Mouse (Mus musculus) neural tube, embryonic 15.5 days (tissue): ENCODE results near the gene Yipf4. TPM values are rescaled to one million over a fixed set of nuclear protein-coding genes. Genes with fewer than 3 reads are reported as not detected.
"Not testable (repeated sequence)": the region's sequence is repeated elsewhere in the genome, so short reads cannot be mapped to it uniquely, and the experiment has no call there.

ENCODE experiments used
- ATAC-seq: fragments of 200-750 bp; cut with Nextera tagmentation; 2 replicates; pipeline ENCODE4 v1.8.0; 2017; ENCODE audit warnings: mild to moderate bottlenecking, moderate TSS enrichment, moderate library complexity; ENCODE audit not compliant: low FRiP score
- H3K27ac ChIP-seq: fragments of 300-500 bp; sonication (generic); replicated peaks from 2 replicates; pipeline ENCODE4 v1.5.1; 2015; ENCODE audit warnings: mild to moderate bottlenecking, inconsistent platforms
- H3K27me3 ChIP-seq: fragments of 300-500 bp; sonication (generic); replicated peaks from 2 replicates; pipeline ENCODE4 v1.6.1; 2015; ENCODE audit warnings: inconsistent platforms
- H3K36me3 ChIP-seq: fragments of 300-500 bp; sonication (generic); 2 replicates; pipeline ENCODE4 v1.6.1; 2015; ENCODE audit warnings: inconsistent platforms
- H3K4me1 ChIP-seq: fragments of 300-500 bp; sonication (generic); 2 replicates; pipeline ENCODE4 v1.6.1; 2015; ENCODE audit warnings: inconsistent platforms
- H3K4me2 ChIP-seq: fragments of 300-500 bp; sonication (generic); 2 replicates; pipeline ENCODE4 v1.6.1; 2015; ENCODE audit warnings: inconsistent platforms, mild to moderate bottlenecking, moderate library complexity
- H3K4me3 ChIP-seq: fragments of 300-500 bp; sonication (generic); replicated peaks from 2 replicates; pipeline ENCODE4 v1.5.1; 2015; ENCODE audit warnings: mild to moderate bottlenecking, inconsistent platforms
- H3K9ac ChIP-seq: fragments of 300-500 bp; sonication (generic); replicated peaks from 2 replicates; pipeline ENCODE4 v1.6.1; 2015; ENCODE audit warnings: mild to moderate bottlenecking, inconsistent platforms
- H3K9me3 ChIP-seq: fragments of 300-500 bp; sonication (generic); replicated peaks from 2 replicates; pipeline ENCODE4 v1.6.1; 2016; ENCODE audit warnings: inconsistent platforms
- WGBS: fragments of 180-500 bp; shearing (Covaris S2); methylation state at CpG from one replicate; pipeline ENCODE4 v1.1.7; 2015; ENCODE audit warnings: mixed read lengths; 5-methylcytosine and 5-hydroxymethylcytosine counted together
- polyA plus RNA-seq: library from polyadenylated mRNA; unstranded; fragments of >200 nt; fragmentation: Nextera tagmentation; extraction: Ambion mirVana; gene quantifications from 2 replicates; pipeline ENCODE4 v1.2.1, GENCODE M21; 2015

The Yipf4 gene
- polyA plus RNA-seq, 1 experiment from 2014 or later: 56.1 TPM

- H3K4me3 ChIP-seq, H3K9me3 ChIP-seq, H3K4me2 ChIP-seq, H3K9ac ChIP-seq, ATAC-seq, H3K36me3 ChIP-seq, H3K27ac ChIP-seq, H3K4me1 ChIP-seq, H3K27me3 ChIP-seq: not testable (repeated sequence)
- 83% methylated on average over 6 of the region's 6 CpGs for WGBS
Measured at GRCm38 (mm10) chr17:74470133-74470532, 19.2 kb upstream of the Yipf4 start.

- no peaks in the 10 kb centered on the region for H3K36me3 ChIP-seq
- H3K27ac ChIP-seq: no peak overlapping the region
- no peak for ATAC-seq
- H3K9me3 ChIP-seq: no peaks in the 10 kb centered on the region
- 0 out of 2 replicates have a peak, but pooled peaks cover 3% of the 10 kb centered on the region for H3K27me3 ChIP-seq
- no peaks in the 10 kb centered on the region for H3K4me1 ChIP-seq
- no peak overlapping the region for H3K4me3 ChIP-seq
- WGBS: 90% methylated on average over 14 of the region's 14 CpGs
- no peak overlapping the region for H3K4me2 ChIP-seq
- H3K9ac ChIP-seq: no peak overlapping the region
Measured at GRCm38 (mm10) chr17:74480361-74481069, 8.8 kb upstream of the Yipf4 start.

GRCm38 (mm10) chr17:74489901-74490220, 568 bp downstream of the Yipf4 start:
- ATAC-seq: no peak
- WGBS: 0% methylated on average over 12 of the region's 12 CpGs
- peaks cover 8% of the 10 kb centered on the region for H3K4me1 ChIP-seq

GRCm38 (mm10) chr17:74491565-74491964, 2.3 kb downstream of the Yipf4 start:
- no peak for ATAC-seq

More at GRCm38 (mm10) chr17:74489901-74490220, 568 bp downstream of the Yipf4 start:
- Histone ChIP-seq H3K27me3 (0 out of 2 replicates have a peak, but pooled peaks cover 2% of the 10 kb centered on the region), H3K9me3 (no peaks in the 10 kb centered on the region), H3K9ac (peak overlapping the region; percentile 97), H3K36me3 (peaks cover 21% of the 10 kb centered on the region), H3K27ac (peak overlapping the region; percentile 86), H3K4me3 (peak overlapping the region; percentile 100), H3K4me2 (peak overlapping the region; percentile 67)

GRCm38 (mm10) chr17:74500204-74500603, 10.9 kb downstream of the Yipf4 start:
- WGBS: 96% methylated on average over 4 of the region's 4 CpGs

More at GRCm38 (mm10) chr17:74491565-74491964, 2.3 kb downstream of the Yipf4 start:
- Histone ChIP-seq H3K4me1 (peaks cover 8% of the 10 kb centered on the region), H3K27ac (no peak overlapping the region), H3K4me2 (no peak overlapping the region), H3K27me3 (no peaks in the 10 kb centered on the region), H3K9ac (no peak overlapping the region), H3K36me3 (peaks cover 30% of the 10 kb centered on the region), H3K9me3 (no peaks in the 10 kb centered on the region), H3K4me3 (no peak overlapping the region)
- 92% methylated on average over 3 of the region's 3 CpGs for WGBS

GRCm38 (mm10) chr17:74501085-74501484, 11.8 kb downstream of the Yipf4 start:
- no peak for ATAC-seq
- Histone ChIP-seq H3K36me3 (peaks cover 33% of the 10 kb centered on the region), H3K4me3 (no peak overlapping the region), H3K27me3 (no peaks in the 10 kb centered on the region), H3K27ac (no peak overlapping the region), H3K4me2 (no peak overlapping the region), H3K9me3 (no peaks in the 10 kb centered on the region), H3K4me1 (no peaks in the 10 kb centered on the region), H3K9ac (no peak overlapping the region)

More at GRCm38 (mm10) chr17:74500204-74500603, 10.9 kb downstream of the Yipf4 start:
- no peak for ATAC-seq
- Histone ChIP-seq H3K4me3 (no peak overlapping the region), H3K4me1 (no peaks in the 10 kb centered on the region), H3K9ac (no peak overlapping the region), H3K36me3 (peaks cover 39% of the 10 kb centered on the region), H3K27ac (no peak overlapping the region), H3K4me2 (no peak overlapping the region), H3K9me3 (no peaks in the 10 kb centered on the region), H3K27me3 (no peaks in the 10 kb centered on the region)

GRCm38 (mm10) chr17:74507934-74508333, 18.6 kb downstream of the Yipf4 start:
- H3K9ac ChIP-seq: no peak overlapping the region
- no peaks in the 10 kb centered on the region for H3K27me3 ChIP-seq
- WGBS: 85% methylated on average over 2 of the region's 2 CpGs

GRCm38 (mm10) chr17:74508600-74508999, 19.3 kb downstream of the Yipf4 start:
- no peak for ATAC-seq
- Histone ChIP-seq H3K4me2 (no peak overlapping the region), H3K36me3 (no peaks in the 10 kb centered on the region), H3K27ac (no peak overlapping the region), H3K4me1 (no peaks in the 10 kb centered on the region), H3K27me3 (no peaks in the 10 kb centered on the region), H3K9me3 (no peaks in the 10 kb centered on the region), H3K9ac (no peak overlapping the region), H3K4me3 (no peak overlapping the region)
- WGBS: 91% methylated on average over 3 of the region's 3 CpGs

More at GRCm38 (mm10) chr17:74507934-74508333, 18.6 kb downstream of the Yipf4 start:
- Histone ChIP-seq H3K27ac (no peak overlapping the region), H3K4me3 (no peak overlapping the region), H3K36me3 (no peaks in the 10 kb centered on the region), H3K4me1 (no peaks in the 10 kb centered on the region), H3K9me3 (no peaks in the 10 kb centered on the region), H3K4me2 (no peak overlapping the region)
- no peak for ATAC-seq

- H3K4me1 ChIP-seq: no peaks in the 10 kb centered on the region
- H3K27me3 ChIP-seq: no peaks in the 10 kb centered on the region
- no peak for ATAC-seq
- H3K9me3 ChIP-seq: no peaks in the 10 kb centered on the region
- no peaks in the 10 kb centered on the region for H3K36me3 ChIP-seq
- WGBS: 88% methylated on average over 2 of the region's 2 CpGs
- H3K9ac ChIP-seq: no peak overlapping the region
- no peak overlapping the region for H3K4me3 ChIP-seq
- no peak overlapping the region for H3K4me2 ChIP-seq
- no peak overlapping the region for H3K27ac ChIP-seq
Measured at GRCm38 (mm10) chr17:74512308-74512707, 23.0 kb downstream of the Yipf4 start.

GRCm38 (mm10) chr17:74522797-74523723, 33.8 kb downstream of the Yipf4 start:
- WGBS: 84% methylated on average over 8 of the region's 8 CpGs

GRCm38 (mm10) chr17:74526117-74526516, 36.8 kb downstream of the Yipf4 start:
- Histone ChIP-seq H3K4me2 (no peak overlapping the region), H3K36me3 (no peaks in the 10 kb centered on the region), H3K9ac (no peak overlapping the region), H3K4me3 (no peak overlapping the region), H3K4me1 (peaks cover 26% of the 10 kb centered on the region), H3K9me3 (no peaks in the 10 kb centered on the region), H3K27ac (no peak overlapping the region), H3K27me3 (no peaks in the 10 kb centered on the region)
- ATAC-seq: no peak
- WGBS: 83% methylated on average over 2 of the region's 2 CpGs

More at GRCm38 (mm10) chr17:74522797-74523723, 33.8 kb downstream of the Yipf4 start:
- H3K27me3 ChIP-seq: no peaks in the 10 kb centered on the region
- no peak for ATAC-seq
- H3K9ac ChIP-seq: no peak overlapping the region
- no peaks in the 10 kb centered on the region for H3K9me3 ChIP-seq
- no peak overlapping the region for H3K4me3 ChIP-seq
- H3K4me1 ChIP-seq: peaks cover 11% of the 10 kb centered on the region
- H3K27ac ChIP-seq: no peak overlapping the region
- H3K4me2 ChIP-seq: no peak overlapping the region
- no peaks in the 10 kb centered on the region for H3K36me3 ChIP-seq
